Mouse (Mus musculus) hindbrain, postnatal 0 days (tissue): ENCODE data around the gene Hbb-y. TPM values are rescaled to one million over a fixed set of nuclear protein-coding genes. Genes with fewer than 3 reads are reported as not detected.
"Not testable (repeated sequence)": the region's sequence is repeated elsewhere in the genome, so short reads cannot be mapped to it uniquely, and the experiment has no call there.

Source experiments
- ATAC-seq: fragments of 200-750 bp; cut with Nextera tagmentation; 2 replicates; pipeline ENCODE4 v1.8.0; 2017; ENCODE audit warnings: mild to moderate bottlenecking, moderate TSS enrichment, moderate library complexity
- DNase-seq: peaks from one replicate; pipeline ENCODE4 v3.0.0-alpha.2; 2015; ENCODE audit warnings: low spot score
- H3K27ac ChIP-seq: fragments of 300-500 bp; sonication (generic); 2 replicates; pipeline ENCODE4 v1.5.1; 2014; ENCODE audit warnings: mild to moderate bottlenecking
- H3K27me3 ChIP-seq: fragments of 300-500 bp; sonication (generic); 2 replicates; pipeline ENCODE4 v1.6.1; 2014; ENCODE audit warnings: low read length, mixed read lengths; ENCODE audit not compliant: insufficient read depth
- H3K36me3 ChIP-seq: fragments of 300-500 bp; sonication (generic); 2 replicates; pipeline ENCODE4 v1.6.1; 2014; ENCODE audit warnings: low read length, mixed read lengths; ENCODE audit not compliant: insufficient read depth
- H3K4me1 ChIP-seq: fragments of 300-500 bp; sonication (generic); 2 replicates; pipeline ENCODE4 v1.6.1; 2014; ENCODE audit warnings: antibody characterized with exemption, low read length, mixed read lengths; ENCODE audit not compliant: insufficient read depth
- H3K4me2 ChIP-seq: fragments of 300-500 bp; sonication (generic); 2 replicates; pipeline ENCODE4 v1.6.1; 2014; ENCODE audit warnings: low read depth, mild to moderate bottlenecking, low read length, moderate library complexity, mixed read lengths
- H3K4me3 ChIP-seq: fragments of 300-500 bp; sonication (generic); 2 replicates; pipeline ENCODE4 v1.5.1; 2014; ENCODE audit warnings: low read length
- H3K9ac ChIP-seq: fragments of 300-500 bp; sonication (generic); replicated peaks from 2 replicates; pipeline ENCODE4 v1.6.1; 2014; ENCODE audit warnings: mild to moderate bottlenecking, low read length, moderate library complexity, mixed read lengths
- H3K9me3 ChIP-seq: fragments of 300-500 bp; sonication (generic); 2 replicates; pipeline ENCODE4 v1.6.1; 2016; ENCODE audit warnings: low read length, mixed read lengths
- CTCF ChIP-seq: IDR thresholded peaks from 2 replicates; pipeline ENCODE4 v1.5.1; 2016; ENCODE audit warnings: antibody characterized with exemption, control low read depth, low read depth
- WGBS: fragments of 180-500 bp; shearing (Covaris S2); extraction: QIAGEN DNeasy Blood & Tissue Kit; methylation state at CpG from one replicate; pipeline ENCODE4 v1.1.7; 2014; 5-methylcytosine and 5-hydroxymethylcytosine counted together
- polyA plus RNA-seq: library from polyadenylated mRNA; unstranded; fragments of >200 nt; fragmentation: Nextera tagmentation; extraction: Ambion mirVana; gene quantifications from 2 replicates; pipeline ENCODE4 v1.2.1, GENCODE M21; 2015
- total RNA-seq: library from RNA; depleted of rRNA; stranded (reverse); fragments of >200 nt; gene quantifications from 2 replicates; pipeline ENCODE4 v1.2.3, GENCODE M21; 2014

Hbb-y gene
- total and polyA plus RNA-seq, 2 experiments from 2014 or later: 1.1 TPM; not detected in 1

DNA sequence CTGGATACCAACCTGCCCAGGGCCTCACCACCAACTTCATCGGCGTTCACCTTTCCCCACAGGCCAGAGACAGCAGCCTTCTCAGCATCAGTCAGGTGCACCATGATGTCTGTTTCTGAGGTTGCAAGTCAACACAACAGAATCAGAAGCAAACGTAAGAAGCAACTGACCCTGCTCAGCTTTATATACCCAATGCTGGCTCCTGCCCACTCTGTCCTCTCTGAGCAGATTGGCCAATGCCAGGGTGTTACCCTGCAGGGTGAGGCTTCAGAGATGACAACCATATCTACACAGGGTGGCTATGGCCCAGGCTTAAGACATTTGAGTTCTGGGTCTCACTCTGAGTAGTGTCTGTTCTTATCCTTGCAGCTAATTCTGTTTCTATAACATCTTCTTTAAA lies 39.2 kb downstream of the Hbb-y start, which contains the start of gene Hbb-bt:
TSS of gene Hbb-bt (minus strand) at position 231 of the 400 bp plus-strand sequence.
- TF ChIP-seq CTCF: no peak
- Histone ChIP-seq H3K9me3 (no peaks in the 10 kb centered on the region), H3K4me2 (no peak within 1 kb of the TSS), H3K4me3 (no peak within 1 kb of the TSS), H3K9ac (no peak within 1 kb of the TSS), H3K27me3 (no peaks in the 10 kb centered on the region), H3K27ac (no peak within 1 kb of the TSS), H3K4me1 (no peaks in the 10 kb centered on the region), H3K36me3 (no peaks in the 10 kb centered on the region)
- 96% methylated on average over 3 of the region's 3 CpGs for WGBS
- no peak for ATAC-seq
- no peak for DNase-seq

- H3K27ac ChIP-seq, DNase-seq, ATAC-seq, H3K36me3 ChIP-seq, H3K27me3 ChIP-seq, H3K4me1 ChIP-seq, H3K9me3 ChIP-seq, H3K4me3 ChIP-seq, H3K4me2 ChIP-seq, H3K9ac ChIP-seq: not testable (repeated sequence)
- no CpG with 5 or more reads among the region's 3 CpGs for WGBS
Observed at GRCm38 (mm10) chr7:103813152-103813551, 39.9 kb downstream of the Hbb-y start.

- no peak for TF ChIP-seq CTCF
- 65% methylated on average over 1 of the region's 1 CpGs for WGBS
- ATAC-seq: no peak
Observed at GRCm38 (mm10) chr7:103812174-103812573, 40.8 kb downstream of the Hbb-y start.

DNA sequence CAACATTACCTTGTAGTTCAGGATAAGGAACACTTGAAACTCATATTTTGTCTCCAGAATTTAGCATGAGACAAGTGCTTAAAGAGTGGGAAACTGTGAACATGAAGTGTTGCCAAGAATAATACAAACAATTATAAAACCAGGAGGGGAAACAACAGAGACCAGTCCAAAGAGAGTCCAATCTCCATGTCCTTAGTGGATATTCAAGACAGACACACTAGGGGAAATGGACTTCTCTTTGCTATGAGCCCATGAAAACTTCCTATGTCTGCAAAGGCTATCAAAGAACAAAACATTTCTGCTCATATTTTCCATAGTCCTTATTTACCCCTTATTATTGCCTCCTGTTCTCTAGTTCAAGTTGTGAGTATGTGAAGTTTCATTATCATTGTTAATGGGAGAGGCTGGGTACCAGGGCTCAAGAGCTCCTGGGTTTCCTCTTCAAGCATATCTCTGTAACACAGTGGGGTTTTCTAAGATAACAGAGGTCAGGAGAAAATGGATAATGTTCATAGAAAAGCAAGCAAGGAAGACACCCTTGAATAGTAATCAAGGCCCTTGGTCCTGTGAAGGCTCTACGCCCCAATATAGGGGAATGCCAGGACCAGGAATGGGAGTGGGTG lies 41.7 kb downstream of the Hbb-y start:
- H3K27me3 ChIP-seq: no peaks in the 10 kb centered on the region
- ATAC-seq (no peak), DNase-seq (no peak)
- WGBS: 89% methylated on average over 1 of the region's 1 CpGs
- H3K36me3 ChIP-seq: no peaks in the 10 kb centered on the region
- no peaks in the 10 kb centered on the region for H3K4me1 ChIP-seq
- no peaks in the 10 kb centered on the region for H3K9me3 ChIP-seq
- no peak overlapping the region for H3K27ac ChIP-seq
- TF ChIP-seq CTCF: no peak
- H3K4me3 ChIP-seq: no peak overlapping the region
- no peak overlapping the region for H3K4me2 ChIP-seq
- no peak overlapping the region for H3K9ac ChIP-seq

More at GRCm38 (mm10) chr7:103812174-103812573, 40.8 kb downstream of the Hbb-y start:
- Histone ChIP-seq H3K27me3 (no peaks in the 10 kb centered on the region), H3K4me1 (no peaks in the 10 kb centered on the region), H3K9ac (no peak overlapping the region), H3K4me3 (no peak overlapping the region), H3K27ac (no peak overlapping the region), H3K9me3 (no peaks in the 10 kb centered on the region), H3K4me2 (no peak overlapping the region), H3K36me3 (no peaks in the 10 kb centered on the region)
- no peak for DNase-seq

GRCm38 (mm10) chr7:103810746-103811145 lies 42.3 kb downstream of the Hbb-y start:
- TF ChIP-seq CTCF: no peak
- Histone ChIP-seq H3K4me2 (no peak overlapping the region), H3K9me3 (no peaks in the 10 kb centered on the region), H3K27me3 (no peaks in the 10 kb centered on the region), H3K4me3 (no peak overlapping the region), H3K27ac (no peak overlapping the region), H3K4me1 (no peaks in the 10 kb centered on the region), H3K36me3 (no peaks in the 10 kb centered on the region), H3K9ac (no peak overlapping the region)
- WGBS: 91% methylated on average over 3 of the region's 3 CpGs
- ATAC-seq (no peak), DNase-seq (no peak)

GRCm38 (mm10) chr7:103810296-103810695 lies 42.7 kb downstream of the Hbb-y start:
- H3K4me3 ChIP-seq: no peak overlapping the region
- H3K9me3 ChIP-seq: no peaks in the 10 kb centered on the region
- no peak overlapping the region for H3K9ac ChIP-seq
- H3K36me3 ChIP-seq: no peaks in the 10 kb centered on the region
- no peak for DNase-seq
- ATAC-seq: no peak
- no peak for TF ChIP-seq CTCF
- no peaks in the 10 kb centered on the region for H3K4me1 ChIP-seq
- H3K4me2 ChIP-seq: no peak overlapping the region
- no peak overlapping the region for H3K27ac ChIP-seq
- WGBS: 91% methylated on average over 1 of the region's 1 CpGs
- no peaks in the 10 kb centered on the region for H3K27me3 ChIP-seq

DNA sequence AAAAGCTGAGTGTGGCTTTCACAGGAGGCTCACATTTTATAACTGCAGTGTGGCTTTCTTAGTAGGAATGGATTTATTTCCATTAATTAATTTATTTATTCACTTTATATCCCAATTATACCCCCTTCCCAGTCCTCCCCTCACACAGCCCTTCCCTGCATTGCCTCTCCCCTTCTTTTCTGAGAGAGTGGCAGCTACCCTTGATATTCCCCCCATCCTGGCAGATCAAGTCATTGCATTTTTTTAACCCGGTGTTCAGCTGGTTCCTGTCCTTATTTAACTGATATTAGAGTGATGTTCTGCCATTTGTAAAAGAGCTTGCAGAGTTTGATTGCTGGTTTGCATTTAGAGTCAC lies 43.2 kb downstream of the Hbb-y start:
- no peak for ATAC-seq
- H3K4me3 ChIP-seq: no peak overlapping the region
- H3K4me1 ChIP-seq: no peaks in the 10 kb centered on the region
- H3K9me3 ChIP-seq: no peaks in the 10 kb centered on the region
- H3K9ac ChIP-seq: no peak overlapping the region
- 73% methylated on average over 1 of the region's 1 CpGs for WGBS
- H3K36me3 ChIP-seq: no peaks in the 10 kb centered on the region
- no peak overlapping the region for H3K4me2 ChIP-seq
- no peaks in the 10 kb centered on the region for H3K27me3 ChIP-seq
- no peak for TF ChIP-seq CTCF
- DNase-seq: no peak
- no peak overlapping the region for H3K27ac ChIP-seq
